Comparison of ENCODE assay signal across 10 mouse cellular contexts in the genomic region with DNA sequence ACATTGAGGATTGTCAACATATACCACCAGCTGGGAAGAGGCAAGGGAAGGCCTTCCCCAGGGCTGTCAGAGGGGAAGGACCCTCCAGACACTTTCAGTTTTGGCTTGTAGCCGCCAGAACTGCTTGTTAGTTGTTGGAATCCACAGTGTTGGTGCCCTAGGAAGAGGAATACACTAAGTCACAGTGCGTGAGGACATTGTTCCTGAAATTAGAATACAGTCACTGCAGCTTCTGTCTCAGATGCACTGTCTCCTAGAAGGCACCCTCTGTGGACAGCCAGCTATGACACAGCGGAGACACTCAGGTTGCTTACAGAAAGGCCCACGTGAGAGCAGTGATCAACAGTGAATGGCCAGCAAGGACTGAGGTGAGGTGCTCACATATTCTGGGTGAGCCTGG. TPM values are rescaled to one million over a fixed set of nuclear protein-coding genes. Genes with fewer than 3 reads are reported as not detected.
DNase-seq lines count a peak whose midpoint lies in the region; ATAC-seq and TF ChIP-seq lines count a peak whose summit lies in the region.
"Had no signal": no experiment of that assay in that cellular context is flagged by ENCODE, and none has a peak within 500 bp of the region (broad histone marks: within the 10 kb centered on the region; RNA-seq: fewer than 3 reads in every experiment).

No protein-coding gene starts in this region.

- peaks cover 5% of the 10 kb centered on the region for H3K4me1 ChIP-seq in heart, adult 2 months (ENCODE audit: control insufficient read depth, insufficient read depth, low read length)
- H3K4me1 ChIP-seq in lung, embryonic 15.5 days: peaks cover 11% of the 10 kb centered on the region

- DNase-seq in heart, adult 2 months: peak in 1 of 2 experiments; percentile 10
- no peak for DNase-seq in heart, postnatal 14 days
- no peak for DNase-seq in lung, postnatal 14 days
- no peak for DNase-seq in gastrocnemius, adult 8-10 months (ENCODE audit: low spot score in 2 of 2)
- no peak for DNase-seq in adrenal gland, postnatal 25 days
- DNase-seq: midbrain, embryonic 14.5 days had no signal

- no peak for TF ChIP-seq EP300 in heart, adult 2 months (IDR thresholded peaks at IDR 0.05; ENCODE audit: insufficient read depth, low read depth, low read length)

- H3K4me3 ChIP-seq in heart, adult 2 months: no peak overlapping the region
- H3K4me3 ChIP-seq in lung, embryonic 15.5 days: no peak overlapping the region

- peak overlapping the region; percentile 31 for H3K9ac ChIP-seq in heart, adult 2 months (ENCODE audit: low read depth, low read length)
- H3K9ac ChIP-seq in lung, embryonic 15.5 days: no peak overlapping the region

- H3K27ac ChIP-seq in heart, adult 2 months: peak overlapping the region; percentile 48
- peak overlapping the region; percentile 39 for H3K27ac ChIP-seq in lung, embryonic 15.5 days

- WGBS in heart, adult 2 months: 64% methylated on average over 4 of the region's 4 CpGs
- 76% methylated on average over 4 of the region's 4 CpGs for WGBS in lung, embryonic 15.5 days

- H3K79me2 ChIP-seq in heart, adult 2 months (replicated peaks; ENCODE audit: control insufficient read depth, insufficient read depth, low read length): no peaks in the 10 kb centered on the region

- ATAC-seq in lung, embryonic 15.5 days (ENCODE audit: borderline replicate concordance, extremely low read depth, low FRiP score, low TSS enrichment): no peak
- peak; percentile 61 for ATAC-seq in granulocyte monocyte progenitor cell, adult 5-6 weeks (replicated peaks; ENCODE audit: poor library complexity, severe bottlenecking)
- peak; percentile 44 for ATAC-seq in megakaryocyte progenitor cell, adult 5-6 weeks (replicated peaks; ENCODE audit: poor library complexity)

- intact Hi-C loops in heart, adult 2 months (cut with DNase I): no loop called here
- intact Hi-C loops in heart, postnatal 14 days (cut with DNase I): no loop called here

- TF ChIP-seq POLR2A in heart, adult 2 months (IDR thresholded peaks at IDR 0.05; ENCODE audit: insufficient read depth, low read depth, low read length): no peak

- no peaks in the 10 kb centered on the region for H3K9me3 ChIP-seq in lung, embryonic 15.5 days

- no peaks in the 10 kb centered on the region for H3K27me3 ChIP-seq in heart, adult 2 months (ENCODE audit: control insufficient read depth, insufficient read depth, low read length)
- H3K27me3 ChIP-seq in lung, embryonic 15.5 days: no peaks in the 10 kb centered on the region

- TF ChIP-seq CTCF in heart, adult 2 months (IDR thresholded peaks at IDR 0.05): no peak

- no peaks in the 10 kb centered on the region for H3K36me3 ChIP-seq in heart, adult 2 months (ENCODE audit: control insufficient read depth, insufficient read depth, low read length)
- H3K36me3 ChIP-seq in lung, embryonic 15.5 days: no peaks in the 10 kb centered on the region

- no peak overlapping the region for H3K4me2 ChIP-seq in lung, embryonic 15.5 days

RNA-seq across cellular contexts. Expression of a gene that starts 6.1 kb away (rescaled TPM):
- 100 to 1,000 TPM; 115 to 126 TPM for total RNA-seq in heart, adult 2 months (2021)
- polyA plus RNA-seq in heart, adult 2 months (2012; rRNA removed): 217 and 259 TPM in 2 replicates
- total RNA-seq in heart, postnatal 14 days (2021): 100 to 1,000 TPM; 146 to 212 TPM
- polyA plus RNA-seq in lung, embryonic 15.5 days (2015; fragmentation: Nextera tagmentation; extraction: Ambion mirVana): 570 and 583 TPM in 2 replicates
- total RNA-seq in granulocyte monocyte progenitor cell, adult 5-6 weeks (2014; fragmentation: Nextera tagmentation): 313 and 360 TPM in 2 replicates
- 731 and 831 TPM in 2 replicates for total RNA-seq in granulocyte monocyte progenitor cell, adult 5-6 weeks (2017)
- 254 and 283 TPM in 2 replicates for total RNA-seq in megakaryocyte progenitor cell, adult 5-6 weeks (2015)
- total RNA-seq in megakaryocyte progenitor cell, adult 5-6 weeks (2017): 684 and 913 TPM in 2 replicates
- total RNA-seq in gastrocnemius, adult 8-10 months (2022): 100 to 1,000 TPM in 2 of 4 experiments, 10 to 100 TPM in 2; 48.9 to 134 (median 96.9) TPM
- total RNA-seq in adrenal gland, postnatal 25 days (2021): 378 and 500 TPM in 2 replicates

RNA-seq across cellular contexts. Expression of a gene that starts 29.3 kb away (rescaled TPM):
- not detected for total RNA-seq in heart, adult 2 months (2021)
- polyA plus RNA-seq in heart, adult 2 months (2012; rRNA removed): 0.61 TPM in 1 of 2 replicates, not detected in the other
- total RNA-seq in heart, postnatal 14 days (2021): not detected
- polyA plus RNA-seq in lung, embryonic 15.5 days (2015; fragmentation: Nextera tagmentation; extraction: Ambion mirVana): 0.39 and 1.1 TPM in 2 replicates
- total RNA-seq in granulocyte monocyte progenitor cell, adult 5-6 weeks (2014; fragmentation: Nextera tagmentation): not detected in 2 replicates
- not detected in 2 replicates for total RNA-seq in granulocyte monocyte progenitor cell, adult 5-6 weeks (2017)
- total RNA-seq in megakaryocyte progenitor cell, adult 5-6 weeks (2015): not detected in 2 replicates
- total RNA-seq in megakaryocyte progenitor cell, adult 5-6 weeks (2017): not detected in 2 replicates
- under 1 TPM in 1 of 4 experiments, not detected in 3; 0.16 TPM for total RNA-seq in gastrocnemius, adult 8-10 months (2022)
- total RNA-seq in adrenal gland, postnatal 25 days (2021): 6.0 TPM in 1 of 2 replicates, not detected in the other
- polyA plus RNA-seq: gonadal fat pad, adult 2 months had no signal
